Comparison of ENCODE assay signal across 30 mouse cellular contexts in the genomic region with DNA sequence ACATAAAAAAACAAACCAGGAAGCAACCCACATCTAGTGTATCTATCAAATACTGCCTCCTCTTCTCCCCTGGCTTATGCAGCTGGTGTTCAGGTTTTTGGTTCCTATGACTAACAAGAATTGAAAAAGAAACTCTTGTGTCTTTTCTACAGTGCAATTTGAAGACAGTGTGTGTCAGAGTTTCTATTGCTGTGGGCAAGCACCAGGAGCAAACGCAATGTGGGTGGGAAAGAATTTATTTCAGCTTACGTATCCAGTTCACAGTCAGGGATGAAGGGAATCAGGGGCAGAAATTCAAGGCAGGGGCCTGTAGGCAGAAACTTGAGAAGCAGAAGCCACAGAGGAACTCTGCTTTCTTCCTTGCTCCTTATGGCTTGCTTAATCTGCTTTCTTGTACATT.
"Had no signal": no experiment of that assay in that cellular context is flagged by ENCODE, and none has a peak within 500 bp of the region (broad histone marks: within the 10 kb centered on the region; RNA-seq: fewer than 3 reads in every experiment).

No protein-coding gene starts in this region.

- H3K27me3 ChIP-seq: embryonic facial prominence, embryonic 12.5 days; embryonic facial prominence, embryonic 13.5 days; embryonic facial prominence, embryonic 15.5 days; forebrain, embryonic 12.5 days; forebrain, embryonic 13.5 days; forebrain, embryonic 15.5 days had no signal

- H3K4me3 ChIP-seq: embryonic facial prominence, embryonic 10.5 days; embryonic facial prominence, embryonic 12.5 days; embryonic facial prominence, embryonic 13.5 days; embryonic facial prominence, embryonic 15.5 days; erythroblast, embryonic 14.5 days; forebrain, embryonic 10.5 days; forebrain, embryonic 12.5 days; forebrain, embryonic 13.5 days; forebrain, embryonic 15.5 days; gastrocnemius, adult 2 months; heart, adult 2 months; heart, embryonic 10.5 days had no signal

- ATAC-seq: forebrain, embryonic 13.5 days; forebrain, embryonic 14.5 days; forebrain, embryonic 15.5 days; forebrain, embryonic 16.5 days; forebrain, postnatal 0 days had no signal

- H3K9me3 ChIP-seq: embryonic facial prominence, embryonic 10.5 days; embryonic facial prominence, embryonic 12.5 days; embryonic facial prominence, embryonic 13.5 days; embryonic facial prominence, embryonic 15.5 days; forebrain, embryonic 10.5 days; forebrain, embryonic 12.5 days; forebrain, embryonic 13.5 days; forebrain, embryonic 15.5 days; heart, embryonic 10.5 days had no signal

- H3K4me1 ChIP-seq: embryonic facial prominence, embryonic 10.5 days; embryonic facial prominence, embryonic 12.5 days; embryonic facial prominence, embryonic 13.5 days; embryonic facial prominence, embryonic 15.5 days; forebrain, embryonic 12.5 days; heart, embryonic 10.5 days had no signal

- H3K4me2 ChIP-seq: embryonic facial prominence, embryonic 12.5 days; embryonic facial prominence, embryonic 13.5 days; embryonic facial prominence, embryonic 15.5 days; forebrain, embryonic 12.5 days; forebrain, embryonic 13.5 days; forebrain, embryonic 15.5 days had no signal

- H3K36me3 ChIP-seq: embryonic facial prominence, embryonic 10.5 days; embryonic facial prominence, embryonic 12.5 days; embryonic facial prominence, embryonic 13.5 days; embryonic facial prominence, embryonic 15.5 days; forebrain, embryonic 10.5 days; forebrain, embryonic 12.5 days; forebrain, embryonic 15.5 days; heart, embryonic 10.5 days had no signal

- H3K27ac ChIP-seq: embryonic facial prominence, embryonic 10.5 days; embryonic facial prominence, embryonic 12.5 days; embryonic facial prominence, embryonic 13.5 days; embryonic facial prominence, embryonic 15.5 days; forebrain, embryonic 10.5 days; forebrain, embryonic 12.5 days; forebrain, embryonic 13.5 days; forebrain, embryonic 15.5 days; gastrocnemius, adult 2 months; heart, adult 2 months; heart, embryonic 10.5 days had no signal

- DNase-seq: cerebellum, adult 2 months; cerebellum, adult 8-10 months; cerebellum, adult 9-10 months; cerebellum, adult 9-11 months; cerebellum, postnatal 10 days; cerebellum, postnatal 14 days; cerebellum, postnatal 25 days; cerebellum, postnatal 36 days; embryo, embryonic 11 days; forebrain, postnatal 0 days; gastrocnemius, adult 2 months; gastrocnemius, postnatal 10 days; gastrocnemius, postnatal 14 days; gastrocnemius, postnatal 25 days; gastrocnemius, postnatal 36 days; heart, adult 11 months; heart, adult 18-20 months; heart, adult 2 months had no signal

- H3K9ac ChIP-seq: embryonic facial prominence, embryonic 12.5 days; embryonic facial prominence, embryonic 13.5 days; embryonic facial prominence, embryonic 15.5 days; forebrain, embryonic 12.5 days; forebrain, embryonic 13.5 days; forebrain, embryonic 15.5 days; forebrain, postnatal 0 days had no signal
